Mouse (Mus musculus) C2C12 (cell line): ENCODE results near the gene Il27.
A peak's percentile ranks its signal among the peaks of the same experiment; 100 is the strongest.

Experiments used
- CEBPB ChIP-seq: IDR thresholded peaks from one replicate; pipeline ENCODE4 v1.6.1; 2011; ENCODE audit warnings: low read depth, mild to moderate bottlenecking, control low read depth, moderate library complexity
- CTCF ChIP-seq: IDR thresholded peaks from one replicate; pipeline ENCODE4 v1.5.1; 2011; ENCODE audit not compliant: control insufficient read depth, insufficient read depth, insufficient read length
- FOSL1 ChIP-seq: IDR thresholded peaks from one replicate; pipeline ENCODE4 v1.8.0; 2011; ENCODE audit warnings: mild to moderate bottlenecking, low read length; ENCODE audit not compliant: poor library complexity, insufficient read depth, severe bottlenecking
- MAX ChIP-seq: IDR thresholded peaks from one replicate; pipeline ENCODE4 v1.6.1; 2011; ENCODE audit warnings: mild to moderate bottlenecking, control low read depth
- MYOD1 ChIP-seq: IDR thresholded peaks from one replicate; pipeline ENCODE4 v1.6.1; 2011; ENCODE audit warnings: low read depth; ENCODE audit not compliant: control insufficient read depth, insufficient read length
- MYOG ChIP-seq: IDR thresholded peaks from one replicate; pipeline ENCODE4 v1.6.1; 2011; ENCODE audit not compliant: control insufficient read depth, insufficient read length; ENCODE audit errors: extremely low read depth
- USF1 ChIP-seq: IDR thresholded peaks from one replicate; pipeline ENCODE4 v1.6.1; 2011; ENCODE audit warnings: low read depth, mild to moderate bottlenecking, control low read depth, moderate library complexity

- TF ChIP-seq MYOD1 (peak; percentile 67), CTCF (no peak), MYOG (no peak), USF1 (no peak), MAX (no peak), CEBPB (peak; percentile 81), FOSL1 (no peak)
Observed at GRCm38 (mm10) chr7:126625369-126625768, 30.6 kb upstream of the Il27 start.
